Mouse (Mus musculus): Measurements from ENCODE around the gene Bach1.

Bach1 gene

GRCm38 (mm10) chr16:87698692-87699305, at the start of gene Bach1:
TSS of gene Bach1 (plus strand) at chr16:87698945.
- DNase-seq (ENCODE audit: extremely low spot score, low read depth, low spot score) = peak; percentile 41

DNA sequence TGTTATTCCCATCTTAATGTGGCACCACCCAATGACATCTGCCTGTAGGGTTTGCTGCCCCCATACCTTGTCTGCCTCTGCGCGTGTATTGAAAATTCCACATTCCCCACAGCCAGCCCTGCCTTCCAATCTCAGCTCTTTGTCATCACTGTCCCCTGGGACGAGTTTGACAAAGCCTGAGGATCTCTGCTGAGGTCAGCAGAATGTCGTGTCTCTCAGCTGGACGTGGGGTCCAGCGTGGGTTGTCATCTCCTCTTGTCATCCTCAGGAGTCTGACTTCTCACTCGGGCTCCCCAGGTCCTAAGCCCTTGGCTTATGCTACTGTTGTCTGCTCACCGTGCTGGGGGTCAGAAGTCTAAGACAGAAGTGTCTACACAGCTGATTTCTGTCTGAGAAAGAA, 46.4 kb upstream of the Bach1 start:
- DNase-seq (ENCODE audit: extremely low spot score, low read depth, low spot score) = no peak

DNA sequence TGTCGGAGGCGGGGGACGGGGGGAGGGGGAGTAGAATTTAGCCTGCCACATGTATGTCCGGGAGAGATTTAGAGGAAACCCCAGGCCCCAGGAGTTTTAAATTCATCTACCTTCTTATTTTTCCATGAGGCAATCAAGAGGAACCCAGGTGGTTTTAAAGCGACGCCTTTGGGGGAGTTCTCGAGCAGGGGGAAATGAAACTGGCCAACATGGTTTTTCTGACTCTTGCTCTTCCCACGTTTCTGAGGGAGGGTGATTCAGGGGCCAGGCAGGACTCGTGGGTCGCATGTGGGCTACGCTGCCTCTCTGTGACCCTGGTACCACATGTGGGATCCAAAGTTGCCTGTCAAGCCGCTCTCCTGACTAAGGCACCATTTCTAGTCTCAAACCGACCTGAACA, 45.8 kb upstream of the Bach1 start:
- DNase-seq (ENCODE audit: extremely low spot score, low read depth, low spot score) = no peak

GRCm38 (mm10) chr16:87654016-87654575, 44.6 kb upstream of the Bach1 start:
- no peak for DNase-seq (ENCODE audit: extremely low spot score, low read depth, low spot score)

- no peak for DNase-seq (ENCODE audit: extremely low spot score, low read depth, low spot score)
Observed at GRCm38 (mm10) chr16:87655005-87655404, 43.7 kb upstream of the Bach1 start.

- DNase-seq (ENCODE audit: extremely low spot score, low read depth, low spot score) = no peak
Observed at GRCm38 (mm10) chr16:87655579-87655978, 43.2 kb upstream of the Bach1 start.

DNA sequence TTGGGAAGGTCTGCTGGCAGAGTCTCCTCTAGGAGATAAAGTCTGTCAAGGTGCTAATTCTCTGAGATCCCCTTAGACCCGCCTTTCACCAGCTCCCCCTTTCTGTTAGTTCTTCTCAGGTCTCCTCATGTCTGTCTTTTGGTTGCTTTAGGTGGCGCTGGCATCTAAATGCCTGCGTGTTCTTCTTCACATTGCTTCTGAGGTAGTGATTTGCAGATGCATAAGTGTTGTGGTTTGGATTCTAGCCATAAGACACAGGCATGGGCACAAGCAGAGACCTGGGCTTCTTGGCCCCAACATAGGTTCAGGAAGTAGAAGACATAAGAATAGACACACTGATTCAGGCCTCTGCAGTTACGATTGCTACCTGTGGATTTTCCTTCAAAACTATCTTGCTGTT, 42.0 kb upstream of the Bach1 start:
- DNase-seq (ENCODE audit: extremely low spot score, low read depth, low spot score) = no peak

- DNase-seq (ENCODE audit: extremely low spot score, low read depth, low spot score) = no peak
Observed at GRCm38 (mm10) chr16:87657291-87657690, 41.5 kb upstream of the Bach1 start.

- no peak for DNase-seq (ENCODE audit: extremely low spot score, low read depth, low spot score)
Observed at GRCm38 (mm10) chr16:87661024-87661471, 37.7 kb upstream of the Bach1 start.

DNA sequence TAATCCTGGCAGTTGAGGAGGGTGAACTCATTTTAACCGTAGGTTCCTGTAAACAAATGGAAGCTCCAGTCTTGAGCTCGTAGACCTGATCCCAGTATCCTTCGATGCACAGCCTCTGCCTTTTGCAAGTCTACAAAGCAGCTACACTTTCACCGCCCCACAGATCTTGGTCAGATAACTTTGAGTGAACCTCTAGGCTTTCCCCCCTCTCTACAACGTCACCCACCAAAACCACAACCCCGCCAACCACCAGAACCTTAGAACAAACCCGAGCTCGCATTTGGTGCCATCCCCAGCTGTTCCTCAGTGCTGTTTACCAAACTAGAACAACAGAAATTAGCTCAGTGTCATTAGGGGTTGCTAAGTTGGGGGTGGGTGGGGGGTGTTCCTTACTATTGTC, 37.1 kb upstream of the Bach1 start:
- no peak for DNase-seq (ENCODE audit: extremely low spot score, low read depth, low spot score)

DNA sequence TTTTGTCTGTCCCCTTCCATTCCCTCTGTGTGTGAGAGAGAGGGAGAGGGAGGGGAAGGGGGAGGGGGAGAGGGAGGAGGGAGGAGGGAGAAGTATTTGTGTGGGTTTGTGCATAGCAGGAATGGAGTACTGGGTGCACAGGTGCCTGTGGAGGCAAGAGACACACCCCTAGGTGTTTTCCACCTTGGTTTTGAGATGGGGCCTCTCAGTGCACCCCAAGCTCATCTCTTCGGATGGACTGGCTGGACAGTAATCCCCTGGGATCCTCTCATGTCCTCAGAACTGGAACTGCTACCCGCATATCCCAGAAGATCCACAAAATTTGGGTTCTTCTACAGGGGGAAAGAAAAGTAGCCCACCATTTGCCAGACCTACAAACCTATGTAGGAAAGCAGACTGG, 36.2 kb upstream of the Bach1 start:
- no peak for DNase-seq (ENCODE audit: extremely low spot score, low read depth, low spot score)

DNA sequence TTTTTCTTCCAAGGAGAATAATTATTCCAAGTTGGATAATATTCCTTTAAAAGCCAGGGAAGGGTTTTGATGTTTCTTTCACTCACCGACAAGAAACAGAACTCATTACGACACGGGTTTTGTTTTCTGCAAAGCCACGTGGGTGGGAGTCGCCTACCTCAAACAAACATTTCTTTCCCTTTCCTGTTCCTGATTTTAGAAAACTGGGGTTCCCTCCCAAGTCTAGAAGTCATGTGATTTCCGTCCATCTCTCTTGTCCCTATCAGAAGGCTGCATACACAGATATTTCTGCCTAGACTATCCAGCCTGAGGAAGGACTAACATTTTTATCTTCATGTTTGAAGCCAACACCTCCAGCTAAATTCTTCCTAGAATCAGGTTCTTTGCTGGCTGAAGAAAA, 34.9 kb upstream of the Bach1 start:
- DNase-seq (ENCODE audit: extremely low spot score, low read depth, low spot score) = no peak

GRCm38 (mm10) chr16:87665246-87665645, 33.5 kb upstream of the Bach1 start:
- no peak for DNase-seq (ENCODE audit: extremely low spot score, low read depth, low spot score)

- DNase-seq (ENCODE audit: extremely low spot score, low read depth, low spot score) = no peak
Observed at GRCm38 (mm10) chr16:87665752-87666619, 32.8 kb upstream of the Bach1 start.

DNA sequence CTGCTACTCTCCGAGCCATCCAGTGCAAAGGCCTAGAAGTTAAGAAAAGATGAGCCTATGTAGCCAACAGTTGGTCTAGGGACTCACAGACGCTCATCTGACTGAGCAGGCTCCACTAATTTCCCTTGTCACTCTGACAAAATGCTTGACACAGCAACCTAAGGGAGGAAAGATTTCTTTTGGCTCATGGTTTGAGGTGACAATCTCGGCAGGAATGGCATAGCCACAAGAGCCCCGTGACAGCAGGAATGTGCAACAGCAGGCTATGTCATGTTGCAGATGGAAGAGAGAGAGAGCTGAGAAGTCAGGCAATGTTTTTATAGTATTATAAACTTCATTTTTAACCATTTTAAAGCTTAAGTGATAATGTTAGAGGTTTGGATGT, 32.1 kb upstream of the Bach1 start:
- DNase-seq (ENCODE audit: extremely low spot score, low read depth, low spot score) = no peak

DNA sequence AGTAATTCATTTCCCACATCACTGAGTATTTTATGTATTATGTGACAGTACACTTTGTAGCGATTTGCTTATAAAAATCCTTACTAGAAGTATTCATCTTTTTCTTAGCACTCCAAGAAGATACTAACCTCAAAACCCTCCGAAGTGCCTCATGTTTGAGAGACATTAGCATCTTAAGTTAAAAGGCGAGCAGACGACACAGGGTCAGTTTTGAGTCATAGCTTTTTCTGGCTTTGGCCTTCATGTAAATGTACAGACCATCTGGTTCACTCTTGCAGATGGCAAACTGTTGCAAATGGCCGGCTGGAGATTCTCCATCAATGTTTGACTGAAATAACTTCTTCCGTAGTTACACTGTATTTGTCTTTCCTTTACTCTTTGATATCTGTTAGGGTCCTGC, 30.7 kb upstream of the Bach1 start:
- DNase-seq (ENCODE audit: extremely low spot score, low read depth, low spot score) = no peak

DNA sequence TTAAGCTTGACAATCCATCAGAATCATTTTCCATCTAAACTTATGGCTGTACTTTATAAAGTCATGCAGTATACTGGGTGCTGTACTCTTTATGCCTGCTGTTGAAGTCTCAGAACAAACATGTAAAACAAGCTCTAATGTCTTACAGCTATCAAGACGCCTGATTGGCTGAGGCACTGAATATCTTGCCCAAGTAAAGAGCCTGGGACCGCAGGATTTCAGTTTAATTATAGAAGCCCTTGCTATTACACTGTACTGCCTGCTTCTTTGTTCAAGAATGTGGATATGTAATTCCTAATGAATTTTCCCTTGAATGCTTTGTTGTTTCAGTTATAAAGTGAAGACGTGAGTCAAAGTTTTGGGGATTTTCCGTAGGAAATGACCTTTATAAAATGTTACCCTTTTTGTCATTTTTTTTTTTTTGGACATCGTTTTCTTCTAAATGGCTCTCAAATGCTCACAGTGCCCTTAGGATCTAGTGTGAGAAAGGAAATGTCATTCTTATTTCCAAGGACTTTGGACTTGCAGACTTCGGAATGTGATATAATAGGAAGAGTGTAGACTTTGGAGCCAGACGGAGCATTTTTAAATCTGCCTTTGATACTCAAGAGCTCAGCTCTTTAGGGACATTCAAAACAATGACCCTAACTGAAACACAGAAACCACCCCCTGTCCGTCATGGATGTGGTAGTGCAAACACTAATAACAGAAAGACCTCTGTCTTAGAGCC, 28.5 kb upstream of the Bach1 start:
- no peak for DNase-seq (ENCODE audit: extremely low spot score, low read depth, low spot score)

- DNase-seq (ENCODE audit: extremely low spot score, low read depth, low spot score) = no peak
Observed at GRCm38 (mm10) chr16:87670821-87671165, 28.0 kb upstream of the Bach1 start.

DNA sequence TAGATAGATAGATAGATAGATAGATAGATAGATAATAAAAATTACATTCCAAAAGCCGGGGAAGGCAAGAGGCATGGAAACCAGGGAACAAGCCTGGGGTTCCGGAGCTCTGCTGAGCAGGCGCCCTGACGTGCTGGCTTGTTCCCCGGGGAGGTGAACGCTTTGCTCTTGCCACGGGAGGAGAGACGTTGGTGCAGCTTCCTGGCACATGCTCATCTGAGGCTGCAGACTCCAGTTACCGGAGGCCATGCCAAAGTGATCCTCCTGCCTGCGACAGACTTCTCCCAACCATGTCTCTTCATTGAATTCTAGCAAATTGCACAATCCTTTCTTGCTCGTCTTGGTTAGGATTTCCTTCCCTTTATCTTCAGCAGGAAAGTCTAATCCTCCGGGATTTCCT, 27.4 kb upstream of the Bach1 start:
- no peak for DNase-seq (ENCODE audit: extremely low spot score, low read depth, low spot score)

- DNase-seq (ENCODE audit: extremely low spot score, low read depth, low spot score) = no peak
Observed at GRCm38 (mm10) chr16:87673155-87673554, 25.6 kb upstream of the Bach1 start.

GRCm38 (mm10) chr16:87676182-87676581, 22.6 kb upstream of the Bach1 start:
- DNase-seq (ENCODE audit: extremely low spot score, low read depth, low spot score) = no peak

GRCm38 (mm10) chr16:87678667-87679066, 20.1 kb upstream of the Bach1 start:
- DNase-seq (ENCODE audit: extremely low spot score, low read depth, low spot score) = no peak
